Mouse (Mus musculus): ENCODE measurements around the gene Arel1.

- TF ChIP-seq CTCF (IDR thresholded peaks at IDR 0.05; ENCODE audit: control insufficient read depth, insufficient read depth, insufficient read length) (no peak), USF1 (IDR thresholded peaks at IDR 0.05; ENCODE audit: low read depth) (no peak), MYOG (IDR thresholded peaks at IDR 0.05; ENCODE audit: control insufficient read depth, extremely low read depth, insufficient read length) (no peak), MYOD1 (IDR thresholded peaks at IDR 0.05; ENCODE audit: control insufficient read depth, insufficient read length, low read depth) (no peak), CEBPB (IDR thresholded peaks at IDR 0.05; ENCODE audit: low read depth) (no peak), MAX (IDR thresholded peaks at IDR 0.05) (no peak), FOSL1 (IDR thresholded peaks at IDR 0.05; ENCODE audit: insufficient read depth, low read length, poor library complexity, severe bottlenecking) (no peak)
Observed at GRCm38 (mm10) chr12:84989456-84989855, 18.8 kb upstream of the Arel1 start.

All from C2C12 (cell line).